Mouse (Mus musculus): Measurements from ENCODE around the gene Uqcc2. TPM values are rescaled to one million over a fixed set of nuclear protein-coding genes. Genes with fewer than 3 reads are reported as not detected.

The Uqcc2 gene
- polyA plus RNA-seq, 1 experiment, result 740 TPM

- no peaks in the 10 kb centered on the region for H3K27me3 ChIP-seq (ENCODE audit: control insufficient read depth, insufficient read depth, insufficient read length)
- H3ac ChIP-seq (ENCODE audit: control insufficient read depth, insufficient read length), result no peak overlapping the region
- peaks cover 6% of the 10 kb centered on the region for H3K36me3 ChIP-seq (ENCODE audit: control insufficient read depth, insufficient read depth)
- peak overlapping the region; percentile 67 for H3K4me2 ChIP-seq (ENCODE audit: low read depth)
- no peaks in the 10 kb centered on the region for H3K79me2 ChIP-seq (ENCODE audit: control insufficient read depth, insufficient read depth)
- no peak overlapping the region for H3K4me3 ChIP-seq
- TF ChIP-seq MYOG (IDR thresholded peaks at IDR 0.05; ENCODE audit: control insufficient read depth in 1 of 3, insufficient read depth in 1 of 3, insufficient read length in 2 of 3, low read depth in 2 of 3), result peak in 1 of 3 experiments; percentile 41
- no peak for TF ChIP-seq MAX (IDR thresholded peaks at IDR 0.05; ENCODE audit: low read depth)
- no peak for TF ChIP-seq USF1 (IDR thresholded peaks at IDR 0.05; ENCODE audit: low read depth)
- TF ChIP-seq POLR2A (IDR thresholded peaks at IDR 0.05; ENCODE audit: insufficient read length, low read depth), result no peak
Observed at GRCm38 (mm10) chr17:27153773-27154193, 20.1 kb upstream of the Uqcc2 start.

GRCm38 (mm10) chr17:27152976-27153723 lies 19.4 kb upstream of the Uqcc2 start:
- Histone ChIP-seq H3ac (ENCODE audit: control insufficient read depth, insufficient read length) (no peak overlapping the region), H3K4me2 (ENCODE audit: low read depth) (peak overlapping the region; percentile 67), H3K79me2 (ENCODE audit: control insufficient read depth, insufficient read depth) (no peaks in the 10 kb centered on the region), H3K36me3 (ENCODE audit: control insufficient read depth, insufficient read depth) (peaks cover 6% of the 10 kb centered on the region), H3K4me3 (no peak overlapping the region), H3K27me3 (ENCODE audit: control insufficient read depth, insufficient read depth, insufficient read length) (no peaks in the 10 kb centered on the region)
- TF ChIP-seq POLR2A (IDR thresholded peaks at IDR 0.05; ENCODE audit: insufficient read length, low read depth), result no peak
- peak; percentile 37 for TF ChIP-seq USF1 (IDR thresholded peaks at IDR 0.05; ENCODE audit: low read depth)

- H3K4me2 ChIP-seq (ENCODE audit: low read depth), result no peak overlapping the region
- no peaks in the 10 kb centered on the region for H3K27me3 ChIP-seq (ENCODE audit: control insufficient read depth, insufficient read depth, insufficient read length)
- TF ChIP-seq MYOD1 (IDR thresholded peaks at IDR 0.05; ENCODE audit: control insufficient read depth in 1 of 3, insufficient read length in 2 of 3, low read depth in 2 of 3) (no peak), USF1 (IDR thresholded peaks at IDR 0.05; ENCODE audit: low read depth) (no peak)
- peaks cover 6% of the 10 kb centered on the region for H3K36me3 ChIP-seq (ENCODE audit: control insufficient read depth, insufficient read depth)
- no peak overlapping the region for H3K4me3 ChIP-seq
- no peaks in the 10 kb centered on the region for H3K79me2 ChIP-seq (ENCODE audit: control insufficient read depth, insufficient read depth)
- H3ac ChIP-seq (ENCODE audit: control insufficient read depth, insufficient read length), result no peak overlapping the region
Observed at GRCm38 (mm10) chr17:27151411-27151810, 17.7 kb upstream of the Uqcc2 start.

GRCm38 (mm10) chr17:27150871-27151270 lies 17.2 kb upstream of the Uqcc2 start:
- Histone ChIP-seq H3K27me3 (ENCODE audit: control insufficient read depth, insufficient read depth, insufficient read length) (no peaks in the 10 kb centered on the region), H3ac (ENCODE audit: control insufficient read depth, insufficient read length) (no peak overlapping the region), H3K4me3 (no peak overlapping the region), H3K79me2 (ENCODE audit: control insufficient read depth, insufficient read depth) (no peaks in the 10 kb centered on the region), H3K36me3 (ENCODE audit: control insufficient read depth, insufficient read depth) (peaks cover 6% of the 10 kb centered on the region), H3K4me2 (ENCODE audit: low read depth) (no peak overlapping the region)
- no peak for TF ChIP-seq MYOD1 (IDR thresholded peaks at IDR 0.05; ENCODE audit: control insufficient read depth in 1 of 3, insufficient read length in 2 of 3, low read depth in 2 of 3)
- TF ChIP-seq REST (IDR thresholded peaks at IDR 0.05; ENCODE audit: insufficient read depth, insufficient read length), result no peak

- peak overlapping the region; percentile 55 for H3K4me2 ChIP-seq (ENCODE audit: low read depth)
- no peak for TF ChIP-seq E2F4 (IDR thresholded peaks at IDR 0.05; ENCODE audit: insufficient read depth)
- TF ChIP-seq CEBPB (IDR thresholded peaks at IDR 0.05; ENCODE audit: insufficient read depth, poor library complexity, severe bottlenecking), result peak; percentile 56; the same call in 1 of the 2 replicates
- no peaks in the 10 kb centered on the region for H3K79me2 ChIP-seq (ENCODE audit: control insufficient read depth, insufficient read depth)
- H3ac ChIP-seq (ENCODE audit: control insufficient read depth, insufficient read length), result no peak overlapping the region
- H3K36me3 ChIP-seq (ENCODE audit: control insufficient read depth, insufficient read depth), result peaks cover 6% of the 10 kb centered on the region
- H3K27me3 ChIP-seq (ENCODE audit: control insufficient read depth, insufficient read depth, insufficient read length), result no peaks in the 10 kb centered on the region
- H3K4me3 ChIP-seq, result no peak overlapping the region
Observed at GRCm38 (mm10) chr17:27146323-27146923, 12.7 kb upstream of the Uqcc2 start.

GRCm38 (mm10) chr17:27144152-27144551 lies 10.4 kb upstream of the Uqcc2 start:
- no peaks in the 10 kb centered on the region for H3K36me3 ChIP-seq (ENCODE audit: control insufficient read depth, insufficient read depth)
- no peak overlapping the region for H3K4me2 ChIP-seq (ENCODE audit: low read depth)
- no peaks in the 10 kb centered on the region for H3K79me2 ChIP-seq (ENCODE audit: control insufficient read depth, insufficient read depth)
- H3K4me3 ChIP-seq, result no peak overlapping the region
- no peak overlapping the region for H3ac ChIP-seq (ENCODE audit: control insufficient read depth, insufficient read length)
- TF ChIP-seq POLR2AphosphoS2 (IDR thresholded peaks at IDR 0.05; ENCODE audit: insufficient read length, low read depth) (no peak), CEBPB (IDR thresholded peaks at IDR 0.05; ENCODE audit: insufficient read depth, poor library complexity, severe bottlenecking) (no peak), E2F4 (IDR thresholded peaks at IDR 0.05; ENCODE audit: insufficient read depth) (no peak), SRF (IDR thresholded peaks at IDR 0.05; ENCODE audit: control insufficient read depth, insufficient read length, low read depth) (no peak), USF1 (IDR thresholded peaks at IDR 0.05; ENCODE audit: low read depth) (no peak), POLR2A (IDR thresholded peaks at IDR 0.05; ENCODE audit: insufficient read length, low read depth) (no peak), REST (IDR thresholded peaks at IDR 0.05; ENCODE audit: insufficient read depth, insufficient read length) (no peak), MYOD1 (IDR thresholded peaks at IDR 0.05; ENCODE audit: control insufficient read depth in 1 of 3, insufficient read length in 2 of 3, low read depth in 2 of 3) (no peak), TCF3 (IDR thresholded peaks at IDR 0.05; ENCODE audit: insufficient read length, low read depth) (no peak), MAX (IDR thresholded peaks at IDR 0.05; ENCODE audit: low read depth) (no peak), TCF12 (IDR thresholded peaks at IDR 0.05; ENCODE audit: insufficient read depth, poor library complexity, severe bottlenecking) (no peak), MYOG (IDR thresholded peaks at IDR 0.05; ENCODE audit: control insufficient read depth in 1 of 3, insufficient read depth in 1 of 3, insufficient read length in 2 of 3, low read depth in 2 of 3) (no peak)
- H3K27me3 ChIP-seq (ENCODE audit: control insufficient read depth, insufficient read depth, insufficient read length), result no peaks in the 10 kb centered on the region
